Mouse (Mus musculus) adrenal gland, adult 2 months (tissue): ENCODE results near the gene Artn. TPM values are rescaled to one million over a fixed set of nuclear protein-coding genes. Genes with fewer than 3 reads are reported as not detected.

Experiments used
- DNase-seq: peaks from one replicate; pipeline ENCODE4 v3.0.0; 2021
- polyA plus RNA-seq: library from polyadenylated mRNA; depleted of rRNA; stranded (reverse); fragments of >200 nt; gene quantifications from 2 replicates; pipeline ENCODE4 v1.2.3, GENCODE M21; 2012; rRNA removed
- total RNA-seq, 2 experiments: library from RNA; stranded (reverse); gene quantifications; 2 replicates each; pipeline ENCODE4 v1.2.3; 2021

Artn gene
- total and polyA plus RNA-seq, 3 experiments, result 0.41 to 0.43 TPM; not detected in 1

- no peak for DNase-seq
Observed at GRCm38 (mm10) chr4:117889471-117889870, 40.1 kb downstream of the Artn start.

GRCm38 (mm10) chr4:117887920-117888319, 41.6 kb downstream of the Artn start:
- DNase-seq, result no peak

- peak; percentile 96 for DNase-seq
Observed at GRCm38 (mm10) chr4:117887133-117887532, 42.4 kb downstream of the Artn start, which contains the start of gene Atp6v0b. TSS of gene Atp6v0b (minus strand) at chr4:117887333.

- no peak for DNase-seq
Observed at GRCm38 (mm10) chr4:117886644-117887043, 42.9 kb downstream of the Artn start.

GRCm38 (mm10) chr4:117885994-117886393, 43.6 kb downstream of the Artn start:
- no peak for DNase-seq

- no peak for DNase-seq
Observed at GRCm38 (mm10) chr4:117885093-117885492, 44.5 kb downstream of the Artn start.

GRCm38 (mm10) chr4:117884146-117884545, 45.4 kb downstream of the Artn start:
- no peak for DNase-seq

GRCm38 (mm10) chr4:117882701-117883691, 46.6 kb downstream of the Artn start, which contains the start of gene B4galt2:
TSS of gene B4galt2 (minus strand) at chr4:117883487.
- DNase-seq, result peak; percentile 79

- no peak for DNase-seq
Observed at GRCm38 (mm10) chr4:117878703-117879102, 50.9 kb downstream of the Artn start.

- DNase-seq, result no peak
Observed at GRCm38 (mm10) chr4:117878301-117878700, 51.3 kb downstream of the Artn start.

Other genes starting within 250 kb of the Artn start
- 10 to 100 TPM; 19.5 to 28.0 TPM for gene Dmap1, start 247.5 kb downstream of the Artn start, total RNA-seq
- 15.4 and 19.4 TPM in 2 replicates for gene Dmap1, start 247.5 kb downstream of the Artn start, polyA plus RNA-seq
- not detected for gene Gm12845, start 205.4 kb downstream of the Artn start, total RNA-seq
- gene Gm12845, start 205.4 kb downstream of the Artn start, polyA plus RNA-seq, result not detected in 2 replicates
- gene Klf17, start 164.1 kb downstream of the Artn start, total RNA-seq, result not detected
- not detected in 2 replicates for gene Klf17, start 164.1 kb downstream of the Artn start, polyA plus RNA-seq
- 10 to 100 TPM in 1 of 2 experiments, 1 to 10 TPM in 1; 9.0 to 14.5 TPM for gene Slc6a9, start 95.3 kb downstream of the Artn start, total RNA-seq
- 29.7 and 39.7 TPM in 2 replicates for gene Slc6a9, start 95.3 kb downstream of the Artn start, polyA plus RNA-seq
- 1 to 10 TPM in 1 of 2 experiments, under 1 TPM in 1; 0.52 to 1.1 TPM for gene Ccdc24, start 57.2 kb downstream of the Artn start, total RNA-seq
- 2.4 and 2.5 TPM in 2 replicates for gene Ccdc24, start 57.2 kb downstream of the Artn start, polyA plus RNA-seq
- gene B4galt2, start 46.3 kb downstream of the Artn start, total RNA-seq, result 10 to 100 TPM in 1 of 2 experiments, 1 to 10 TPM in 1; 8.7 to 12.1 TPM
- gene B4galt2, start 46.3 kb downstream of the Artn start, polyA plus RNA-seq, result 63.8 and 65.8 TPM in 2 replicates
- 100 to 1,000 TPM; 208 to 226 TPM for gene Atp6v0b, start 42.4 kb downstream of the Artn start, total RNA-seq
- 597 and 627 TPM in 2 replicates for gene Atp6v0b, start 42.4 kb downstream of the Artn start, polyA plus RNA-seq
- gene Dph2, start 37.7 kb downstream of the Artn start, total RNA-seq, result 1 to 10 TPM; 9.5 to 9.7 TPM
- gene Dph2, start 37.7 kb downstream of the Artn start, polyA plus RNA-seq, result 16.5 and 18.9 TPM in 2 replicates
- gene Ipo13, start 14.8 kb downstream of the Artn start, total RNA-seq, result 10 to 100 TPM; 35.8 to 46.3 TPM
- gene Ipo13, start 14.8 kb downstream of the Artn start, polyA plus RNA-seq, result 49.3 and 67.1 TPM in 2 replicates
- gene St3gal3, start 205.2 kb upstream of the Artn start, total RNA-seq, result 10 to 100 TPM; 36.7 to 45.8 TPM
- gene St3gal3, start 205.2 kb upstream of the Artn start, polyA plus RNA-seq, result 44.3 and 56.7 TPM in 2 replicates